Mouse (Mus musculus): ENCODE results near the gene Gcnt2. TPM values are rescaled to one million over a fixed set of nuclear protein-coding genes. Genes with fewer than 3 reads are reported as not detected.

The Gcnt2 gene
- polyA plus RNA-seq, 1 experiment from 2014 or later = 3.1 TPM

DNA sequence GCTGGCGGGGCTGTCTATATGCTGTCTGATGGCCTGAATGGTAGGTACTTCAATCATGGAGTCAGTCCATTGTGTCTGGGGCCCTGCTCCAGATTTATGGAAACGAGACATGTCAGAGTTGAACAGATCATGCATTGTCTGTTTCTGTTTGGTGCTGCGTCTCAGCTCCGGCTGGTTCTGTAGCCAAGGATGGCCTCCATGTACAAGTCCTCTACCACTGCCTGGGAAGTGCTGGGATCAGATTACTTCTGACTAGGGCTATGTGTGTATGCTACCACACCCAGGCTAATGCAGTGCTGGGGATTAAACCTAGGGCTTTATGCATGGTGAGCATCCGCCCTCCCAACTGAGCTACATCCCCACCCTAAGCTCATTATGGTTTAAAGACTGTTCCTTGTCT is 78.0 kb downstream of the Gcnt2 start:
- H3K9me3 ChIP-seq (replicated peaks; ENCODE audit: control insufficient read depth, low read length) = no peaks in the 10 kb centered on the region
- 78% methylated on average over 5 of the region's 5 CpGs for WGBS (ENCODE audit: insufficient replicate concordance)
- H3K27me3 ChIP-seq (ENCODE audit: control insufficient read depth, insufficient read depth, low read depth, low read length) = no peaks in the 10 kb centered on the region
- H3K4me1 ChIP-seq (ENCODE audit: control insufficient read depth, low read depth, low read length) = no peaks in the 10 kb centered on the region
- no peak overlapping the region for H3K9ac ChIP-seq (ENCODE audit: low read depth, low read length)
- no peak overlapping the region for H3K4me2 ChIP-seq (ENCODE audit: low read depth, low read length)
- no peaks in the 10 kb centered on the region for H3K36me3 ChIP-seq (ENCODE audit: control insufficient read depth, insufficient read depth)
- ATAC-seq (ENCODE audit: low read depth) = no peak
- H3K4me3 ChIP-seq (ENCODE audit: low read depth, low read length) = no peak overlapping the region
- H3K27ac ChIP-seq (ENCODE audit: low read length) = no peak overlapping the region

DNA sequence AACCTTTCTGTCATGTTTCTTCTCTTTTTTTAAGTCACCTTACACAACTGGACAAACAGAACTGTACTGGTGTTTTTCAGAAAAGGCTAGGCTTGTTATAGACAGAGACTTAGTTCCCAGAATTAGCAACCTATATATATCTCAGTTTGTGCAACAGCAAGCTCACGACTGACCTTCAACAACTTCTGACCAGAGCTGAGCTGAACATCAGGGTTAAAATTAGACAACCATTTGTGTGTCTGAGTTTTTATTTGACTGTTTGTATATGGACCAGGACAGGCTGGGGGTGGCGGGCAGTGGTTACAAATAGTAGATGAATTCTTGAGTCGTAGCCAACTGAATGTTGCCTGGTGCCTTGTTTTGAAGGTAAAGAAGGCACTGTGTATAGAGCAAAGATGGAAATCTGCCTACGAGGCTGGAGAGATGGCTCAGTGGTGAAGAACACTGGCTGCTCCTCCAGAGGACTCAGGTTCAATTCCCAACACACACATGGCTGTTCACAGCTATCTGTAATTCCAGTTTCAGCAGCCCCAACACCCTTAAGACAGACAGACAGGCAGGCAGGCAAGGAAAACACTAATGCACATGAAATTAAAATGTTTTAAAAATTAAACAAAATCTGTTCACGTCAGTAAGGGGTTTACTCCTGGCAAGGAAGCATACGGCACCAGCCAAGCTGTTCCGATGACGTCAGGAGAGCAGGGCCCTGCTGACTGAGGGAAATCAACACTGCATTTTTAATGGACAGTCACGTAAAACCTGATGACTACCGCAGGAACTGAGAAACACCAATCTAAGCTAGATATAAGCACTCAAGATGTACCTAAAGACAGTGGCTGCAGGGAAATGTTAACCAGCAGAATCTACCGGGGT is 79.2 kb downstream of the Gcnt2 start:
- WGBS (ENCODE audit: insufficient replicate concordance) = 59% methylated on average over 11 of the region's 11 CpGs

GRCm38 (mm10) chr13:40943066-40943465 is 83.5 kb downstream of the Gcnt2 start:
- Histone ChIP-seq H3K9ac (ENCODE audit: low read depth, low read length) (no peak overlapping the region), H3K9me3 (replicated peaks; ENCODE audit: control insufficient read depth, low read length) (no peaks in the 10 kb centered on the region), H3K4me3 (ENCODE audit: low read depth, low read length) (no peak overlapping the region), H3K27ac (ENCODE audit: low read length) (no peak overlapping the region), H3K4me2 (ENCODE audit: low read depth, low read length) (no peak overlapping the region), H3K36me3 (ENCODE audit: control insufficient read depth, insufficient read depth) (no peaks in the 10 kb centered on the region), H3K4me1 (ENCODE audit: control insufficient read depth, low read depth, low read length) (peaks cover 2% of the 10 kb centered on the region), H3K27me3 (ENCODE audit: control insufficient read depth, insufficient read depth, low read depth, low read length) (no peaks in the 10 kb centered on the region)
- ATAC-seq (ENCODE audit: low read depth) = no peak
- WGBS (ENCODE audit: insufficient replicate concordance) = 51% methylated on average over 1 of the region's 1 CpGs

More for the DNA sequence above, 79.2 kb downstream of the Gcnt2 start:
- Histone ChIP-seq H3K27me3 (ENCODE audit: control insufficient read depth, insufficient read depth, low read depth, low read length) (no peaks in the 10 kb centered on the region), H3K9ac (ENCODE audit: low read depth, low read length) (no peak overlapping the region), H3K4me3 (ENCODE audit: low read depth, low read length) (no peak overlapping the region), H3K4me2 (ENCODE audit: low read depth, low read length) (no peak overlapping the region), H3K36me3 (ENCODE audit: control insufficient read depth, insufficient read depth) (no peaks in the 10 kb centered on the region), H3K4me1 (ENCODE audit: control insufficient read depth, low read depth, low read length) (no peaks in the 10 kb centered on the region), H3K27ac (ENCODE audit: low read length) (peak overlapping the region; percentile 42; the same call in 1 of the 2 replicates), H3K9me3 (replicated peaks; ENCODE audit: control insufficient read depth, low read length) (no peaks in the 10 kb centered on the region)
- ATAC-seq (ENCODE audit: low read depth) = peak; percentile 77

- WGBS (ENCODE audit: insufficient replicate concordance) = 14% methylated on average over 5 of the region's 5 CpGs
- no peak for ATAC-seq (ENCODE audit: low read depth)
- Histone ChIP-seq H3K27ac (ENCODE audit: low read length) (no peak overlapping the region), H3K27me3 (ENCODE audit: control insufficient read depth, insufficient read depth, low read depth, low read length) (no peaks in the 10 kb centered on the region), H3K9ac (ENCODE audit: low read depth, low read length) (no peak overlapping the region), H3K4me1 (ENCODE audit: control insufficient read depth, low read depth, low read length) (peaks cover 2% of the 10 kb centered on the region), H3K4me3 (ENCODE audit: low read depth, low read length) (no peak overlapping the region), H3K9me3 (replicated peaks; ENCODE audit: control insufficient read depth, low read length) (no peaks in the 10 kb centered on the region), H3K4me2 (ENCODE audit: low read depth, low read length) (no peak overlapping the region), H3K36me3 (ENCODE audit: control insufficient read depth, insufficient read depth) (no peaks in the 10 kb centered on the region)
These were observed 84.4 kb downstream of the Gcnt2 start for GRCm38 (mm10) chr13:40943936-40944335.

- Histone ChIP-seq H3K4me2 (ENCODE audit: low read depth, low read length) (no peak overlapping the region), H3K27me3 (ENCODE audit: control insufficient read depth, insufficient read depth, low read depth, low read length) (no peaks in the 10 kb centered on the region), H3K9me3 (replicated peaks; ENCODE audit: control insufficient read depth, low read length) (no peaks in the 10 kb centered on the region), H3K4me1 (ENCODE audit: control insufficient read depth, low read depth, low read length) (peaks cover 2% of the 10 kb centered on the region), H3K9ac (ENCODE audit: low read depth, low read length) (no peak overlapping the region), H3K4me3 (ENCODE audit: low read depth, low read length) (no peak overlapping the region), H3K36me3 (ENCODE audit: control insufficient read depth, insufficient read depth) (no peaks in the 10 kb centered on the region), H3K27ac (ENCODE audit: low read length) (no peak overlapping the region)
- WGBS (ENCODE audit: insufficient replicate concordance) = 19% methylated on average over 3 of the region's 3 CpGs
- no peak for ATAC-seq (ENCODE audit: low read depth)
These were observed 84.8 kb downstream of the Gcnt2 start for GRCm38 (mm10) chr13:40944346-40944745.

DNA sequence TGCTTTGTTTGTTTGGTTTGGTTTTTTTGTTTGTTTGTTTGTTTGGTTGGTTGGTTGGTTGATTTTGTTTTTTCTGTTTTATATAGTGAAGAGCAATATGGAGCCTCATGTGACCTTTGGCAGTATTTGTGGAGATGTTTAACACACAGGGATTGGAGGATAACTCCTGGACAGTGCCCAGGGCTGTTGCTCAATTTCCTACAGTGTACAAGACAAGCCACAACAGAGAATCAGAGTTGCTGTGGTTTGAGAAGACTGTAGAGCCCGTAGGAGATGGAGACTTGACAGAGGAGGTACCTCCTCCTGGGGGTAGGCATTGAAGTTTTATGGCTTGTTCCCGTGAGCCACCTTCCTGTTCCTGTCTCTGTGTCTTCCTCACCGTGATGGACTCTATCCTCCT is 87.0 kb downstream of the Gcnt2 start:
- Histone ChIP-seq H3K9me3 (replicated peaks; ENCODE audit: control insufficient read depth, low read length) (no peaks in the 10 kb centered on the region), H3K4me2 (ENCODE audit: low read depth, low read length) (no peak overlapping the region), H3K9ac (ENCODE audit: low read depth, low read length) (no peak overlapping the region), H3K4me3 (ENCODE audit: low read depth, low read length) (no peak overlapping the region), H3K27me3 (ENCODE audit: control insufficient read depth, insufficient read depth, low read depth, low read length) (no peaks in the 10 kb centered on the region), H3K36me3 (ENCODE audit: control insufficient read depth, insufficient read depth) (no peaks in the 10 kb centered on the region), H3K27ac (ENCODE audit: low read length) (no peak overlapping the region), H3K4me1 (ENCODE audit: control insufficient read depth, low read depth, low read length) (peaks cover 2% of the 10 kb centered on the region)
- 32% methylated on average over 3 of the region's 3 CpGs for WGBS (ENCODE audit: insufficient replicate concordance)
- peak; percentile 39; the same call in 1 of the 2 replicates for ATAC-seq (ENCODE audit: low read depth)

GRCm38 (mm10) chr13:40947538-40948205 is 88.1 kb downstream of the Gcnt2 start:
- Histone ChIP-seq H3K9ac (ENCODE audit: low read depth, low read length) (no peak overlapping the region), H3K9me3 (replicated peaks; ENCODE audit: control insufficient read depth, low read length) (no peaks in the 10 kb centered on the region), H3K27me3 (ENCODE audit: control insufficient read depth, insufficient read depth, low read depth, low read length) (no peaks in the 10 kb centered on the region), H3K27ac (ENCODE audit: low read length) (no peak overlapping the region), H3K4me2 (ENCODE audit: low read depth, low read length) (no peak overlapping the region), H3K4me1 (ENCODE audit: control insufficient read depth, low read depth, low read length) (peaks cover 2% of the 10 kb centered on the region), H3K4me3 (ENCODE audit: low read depth, low read length) (no peak overlapping the region), H3K36me3 (ENCODE audit: control insufficient read depth, insufficient read depth) (no peaks in the 10 kb centered on the region)
- 53% methylated on average over 7 of the region's 7 CpGs for whole genome bisulfite sequencing (ENCODE audit: insufficient replicate concordance)
- ATAC-seq (ENCODE audit: low read depth) = no peak

- WGBS (ENCODE audit: insufficient replicate concordance) = 70% methylated on average over 10 of the region's 10 CpGs
- no peak overlapping the region for H3K4me2 ChIP-seq (ENCODE audit: low read depth, low read length)
- no peak for ATAC-seq (ENCODE audit: low read depth)
- H3K9me3 ChIP-seq (replicated peaks; ENCODE audit: control insufficient read depth, low read length) = no peaks in the 10 kb centered on the region
- peaks cover 2% of the 10 kb centered on the region for H3K4me1 ChIP-seq (ENCODE audit: control insufficient read depth, low read depth, low read length)
- no peak overlapping the region for H3K27ac ChIP-seq (ENCODE audit: low read length)
- H3K36me3 ChIP-seq (ENCODE audit: control insufficient read depth, insufficient read depth) = no peaks in the 10 kb centered on the region
- H3K27me3 ChIP-seq (ENCODE audit: control insufficient read depth, insufficient read depth, low read depth, low read length) = no peaks in the 10 kb centered on the region
- no peak overlapping the region for H3K9ac ChIP-seq (ENCODE audit: low read depth, low read length)
- no peak overlapping the region for H3K4me3 ChIP-seq (ENCODE audit: low read depth, low read length)
These were observed 91.9 kb downstream of the Gcnt2 start for GRCm38 (mm10) chr13:40951386-40951976.

- no peaks in the 10 kb centered on the region for H3K27me3 ChIP-seq (ENCODE audit: control insufficient read depth, insufficient read depth, low read depth, low read length)
- H3K4me3 ChIP-seq (ENCODE audit: low read depth, low read length) = no peak overlapping the region
- ATAC-seq (ENCODE audit: low read depth) = no peak
- WGBS (ENCODE audit: insufficient replicate concordance) = 50% methylated on average over 6 of the region's 6 CpGs
- H3K9ac ChIP-seq (ENCODE audit: low read depth, low read length) = no peak overlapping the region
- no peak overlapping the region for H3K4me2 ChIP-seq (ENCODE audit: low read depth, low read length)
- no peaks in the 10 kb centered on the region for H3K4me1 ChIP-seq (ENCODE audit: control insufficient read depth, low read depth, low read length)
- H3K27ac ChIP-seq (ENCODE audit: low read length) = no peak overlapping the region
- H3K9me3 ChIP-seq (replicated peaks; ENCODE audit: control insufficient read depth, low read length) = no peaks in the 10 kb centered on the region
- H3K36me3 ChIP-seq (ENCODE audit: control insufficient read depth, insufficient read depth) = no peaks in the 10 kb centered on the region
These were observed 93.7 kb downstream of the Gcnt2 start for GRCm38 (mm10) chr13:40953231-40953630.

Data from liver, embryonic 16.5 days (tissue).